Mouse (Mus musculus) embryo, embryonic 10.5 days (tissue): Measurements from ENCODE around the gene M1ap.

ENCODE experiments used
- DNase-seq: peaks from one replicate; pipeline ENCODE4 v3.0.0-alpha.2; 2015; ENCODE audit warnings: low spot score

Gene M1ap

DNA sequence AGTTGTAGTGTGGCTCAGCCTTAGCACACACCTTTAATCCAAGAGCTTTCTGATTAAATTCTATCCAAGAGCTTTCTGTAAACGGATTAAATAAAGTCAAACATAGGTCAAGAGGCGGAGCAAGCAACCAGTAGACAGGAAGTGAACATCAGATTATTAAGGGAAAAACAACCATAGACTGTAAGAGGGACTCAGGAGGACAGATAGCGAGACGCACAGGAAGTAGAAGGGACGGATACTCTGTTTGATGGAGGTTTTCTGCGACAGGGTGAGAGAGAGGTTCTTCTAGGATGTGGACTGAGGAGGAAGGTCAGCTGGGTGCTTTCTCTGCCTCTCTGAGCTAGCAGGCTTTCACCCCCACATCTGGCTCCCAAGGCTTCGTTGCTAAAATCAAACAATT lies 63.3 kb downstream of the M1ap start:
- DNase-seq: no peak

DNA sequence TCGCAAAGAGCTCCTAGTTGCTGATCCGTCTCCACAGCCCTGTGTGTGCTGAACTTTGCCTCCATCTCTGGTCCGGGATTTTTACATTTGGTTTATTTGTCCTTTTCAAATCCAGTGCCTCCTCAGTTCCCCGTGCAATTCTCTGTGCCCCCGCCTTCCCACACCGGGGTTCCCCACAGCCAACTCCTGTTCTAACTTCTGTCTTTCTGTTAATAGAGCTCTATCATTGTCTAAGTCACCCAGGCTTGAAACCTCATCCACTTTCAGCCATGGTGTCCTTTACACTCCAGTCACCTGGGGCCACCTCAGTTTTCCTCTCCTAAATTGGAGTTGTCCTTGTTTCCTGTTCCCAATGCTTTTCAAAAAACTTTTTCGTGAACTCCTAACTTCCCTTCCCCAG lies 64.6 kb downstream of the M1ap start:
- DNase-seq: no peak

DNA sequence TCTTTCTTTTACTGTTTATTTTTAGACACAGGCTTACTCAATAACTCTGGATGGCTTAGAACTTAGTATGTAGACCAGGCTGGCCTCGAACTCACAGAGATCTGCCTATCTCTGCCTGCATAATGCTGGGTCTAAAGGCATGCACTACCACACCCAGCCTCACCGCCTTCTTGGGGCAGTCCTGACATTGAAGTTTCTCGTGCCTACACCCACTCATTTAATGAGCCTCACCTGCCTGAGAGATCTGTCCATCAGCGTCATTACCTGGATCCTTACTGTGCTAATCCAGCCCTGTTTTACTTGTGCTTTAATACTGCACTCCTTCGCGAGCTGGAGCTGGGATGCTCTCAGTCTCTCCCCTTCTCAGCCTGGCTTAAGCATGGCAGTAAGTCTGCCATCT lies 65.1 kb downstream of the M1ap start:
- DNase-seq: no peak

DNA sequence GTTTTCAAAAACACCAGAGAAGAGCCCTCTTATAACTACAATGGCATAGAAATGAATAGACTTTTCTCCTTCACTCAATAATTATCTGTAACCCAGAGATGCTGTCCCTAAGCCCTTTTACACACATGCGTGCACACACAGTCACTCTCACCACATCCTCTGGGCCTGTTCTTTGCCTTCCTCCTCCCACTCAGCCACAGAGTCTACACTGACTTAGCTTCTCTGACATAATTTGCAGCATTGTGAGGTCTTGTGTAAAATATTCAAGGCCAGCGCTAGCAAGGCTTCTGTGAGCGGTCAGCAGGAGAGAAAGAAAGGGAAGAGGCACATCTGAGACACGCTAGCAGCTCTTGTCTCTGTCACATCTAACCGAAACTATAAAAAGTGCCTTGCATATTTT lies 66.7 kb downstream of the M1ap start:
- DNase-seq: no peak

DNA sequence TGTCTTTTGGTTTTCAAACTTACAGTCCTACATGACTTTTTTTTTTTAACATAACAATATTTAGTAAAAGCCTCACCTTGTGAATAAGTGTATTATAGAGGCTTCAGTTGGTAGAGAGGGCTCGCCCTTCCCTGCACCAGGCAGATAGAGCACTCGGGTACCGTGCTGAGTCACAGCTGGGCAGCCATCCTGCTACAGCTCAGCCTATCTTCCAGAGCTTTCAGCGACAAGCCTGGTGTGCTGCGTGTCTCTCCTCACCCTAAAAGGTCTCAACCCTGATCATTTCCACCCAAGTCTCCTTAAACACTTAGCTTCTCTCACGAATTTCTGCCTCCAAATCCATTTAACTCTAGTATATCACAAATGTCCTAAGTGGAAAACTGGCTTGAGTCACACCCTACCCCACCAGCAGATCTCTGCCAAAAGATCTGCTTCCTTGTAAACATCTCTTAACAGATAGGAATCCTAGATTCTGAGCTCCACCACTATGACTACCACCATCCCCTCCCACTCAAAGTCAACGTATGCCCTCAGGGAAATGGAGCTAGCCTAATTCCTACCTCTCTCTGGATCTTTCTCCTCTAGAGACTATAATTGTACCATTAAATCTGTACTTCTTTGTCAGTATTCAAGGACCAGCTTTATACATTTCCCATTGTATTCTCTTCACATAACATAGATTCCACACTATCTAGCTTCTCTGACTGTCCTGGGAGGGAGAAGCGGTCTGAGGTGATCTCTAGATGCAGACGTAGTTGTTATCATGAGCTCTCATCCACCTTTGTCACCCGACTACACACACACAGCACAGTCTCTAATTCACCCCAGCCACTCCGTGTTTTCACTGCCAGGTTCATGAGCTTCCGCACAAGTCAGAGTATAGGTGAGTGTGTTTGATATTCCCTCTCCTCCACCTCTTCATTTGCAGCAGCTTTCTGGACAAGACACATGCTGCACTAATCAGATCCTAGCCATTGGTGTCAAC lies 68.1 kb downstream of the M1ap start:
- DNase-seq: no peak

DNA sequence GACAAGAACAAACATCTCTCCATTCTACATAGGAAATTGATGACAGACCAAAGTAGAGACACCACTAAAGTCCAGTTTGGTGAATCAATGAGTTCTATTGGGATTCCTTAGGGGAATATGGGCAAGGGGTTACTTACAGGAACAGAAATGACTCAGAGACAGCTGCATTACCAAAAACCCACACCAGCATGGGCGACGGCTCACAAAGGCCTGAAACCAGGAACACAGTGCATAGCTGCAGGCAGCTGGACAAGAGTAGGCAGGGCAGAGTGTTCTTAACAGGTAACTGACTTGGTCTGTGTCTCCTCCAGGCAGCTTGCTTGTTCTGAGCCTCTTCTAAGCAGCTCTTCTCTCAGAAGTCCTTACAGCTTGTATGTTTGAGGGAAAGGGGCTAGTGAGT lies 69.0 kb downstream of the M1ap start:
- DNase-seq: no peak

DNA sequence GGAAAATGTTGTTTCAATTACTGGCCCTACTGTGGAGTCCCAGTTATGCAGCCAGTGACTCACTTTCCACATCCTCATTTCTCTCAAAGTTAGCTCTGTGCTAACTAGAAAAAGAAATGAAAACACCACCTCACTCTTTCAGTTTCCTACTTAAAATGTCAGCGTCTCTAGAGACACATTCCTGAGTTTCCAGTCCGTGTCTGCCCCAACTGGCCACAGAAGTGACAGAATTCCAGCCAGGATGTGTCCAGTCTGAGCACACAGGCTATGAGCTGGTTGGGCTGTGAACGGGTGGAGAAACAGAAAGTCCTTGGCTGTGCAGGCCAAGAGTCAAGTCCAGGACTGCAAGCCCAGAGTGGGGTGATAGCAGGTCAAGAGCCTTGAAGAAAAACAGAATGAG lies 70.5 kb downstream of the M1ap start:
- no peak for DNase-seq

DNA sequence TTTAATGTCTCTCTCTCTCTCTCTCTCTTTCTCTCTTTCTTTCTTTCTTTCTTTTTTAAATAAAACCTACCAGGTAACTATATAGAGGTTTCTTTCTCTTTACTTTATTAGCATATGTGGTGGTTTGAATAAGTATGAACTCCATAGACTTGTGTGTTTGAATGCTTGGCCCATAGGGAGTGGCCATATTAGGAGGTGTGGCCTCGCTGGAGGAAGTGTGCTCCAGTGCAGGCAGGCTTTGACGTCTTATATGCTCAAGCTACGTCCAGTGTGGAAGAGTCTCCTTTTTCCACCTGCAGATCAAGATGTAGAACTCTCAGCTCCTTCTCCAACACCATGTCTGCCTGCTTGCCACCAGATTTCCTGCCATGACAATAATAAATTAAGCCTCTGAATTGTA lies 72.3 kb downstream of the M1ap start:
- DNase-seq: no peak

DNA sequence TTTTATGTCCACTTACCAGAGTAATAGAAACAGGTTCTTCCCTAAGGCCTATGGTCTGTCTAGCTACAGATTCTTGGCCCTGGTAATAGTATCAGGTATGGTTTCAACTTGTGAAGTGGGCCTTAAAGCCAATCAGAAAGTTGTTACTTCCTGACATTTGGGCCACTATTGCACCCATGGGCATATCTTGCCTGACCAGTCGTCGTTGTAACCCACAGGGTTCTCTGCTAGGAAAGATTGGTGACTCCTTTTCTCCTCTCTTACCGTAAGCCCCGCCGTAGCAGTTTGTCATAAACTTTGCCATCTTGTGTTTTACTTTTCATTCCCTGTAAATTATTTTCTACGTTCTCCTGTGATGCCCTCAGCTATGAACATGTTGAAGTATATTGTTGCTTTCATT lies 73.4 kb downstream of the M1ap start:
- DNase-seq: no peak

DNA sequence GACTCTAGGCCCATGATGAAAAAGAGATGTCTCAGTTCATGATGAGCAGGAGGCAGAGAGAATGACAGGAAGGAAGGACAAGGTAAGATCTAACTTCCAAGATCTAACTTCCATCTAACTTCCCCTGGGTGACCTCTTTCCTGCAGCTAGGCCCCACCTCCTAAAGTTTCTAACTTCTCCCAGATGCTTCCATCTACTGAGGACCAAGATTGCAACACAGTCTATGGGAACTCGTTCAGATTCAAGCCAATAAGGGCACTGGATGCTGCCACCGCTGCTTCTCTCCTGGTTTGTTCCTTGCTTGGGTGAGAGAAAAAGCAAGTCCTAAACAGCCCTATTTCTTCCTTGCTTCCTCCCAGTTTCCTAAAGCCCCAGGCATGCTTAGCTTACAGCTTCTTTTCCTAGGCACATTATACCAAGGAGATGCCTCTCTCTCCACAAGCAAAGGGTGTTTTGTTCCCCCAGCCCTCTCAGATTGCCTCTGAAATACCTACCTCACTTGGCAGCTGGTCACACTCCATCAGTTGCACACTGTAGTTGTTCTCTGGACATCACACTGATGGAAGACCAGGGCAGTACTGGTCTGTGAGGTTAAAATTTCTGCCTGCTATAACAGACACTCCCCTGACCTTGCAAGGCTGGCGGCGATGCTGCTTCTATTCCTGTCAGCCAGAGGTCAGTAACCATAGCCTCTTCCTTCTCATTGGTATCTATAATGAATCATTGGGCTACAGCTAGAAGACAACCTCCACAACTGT lies 74.3 kb downstream of the M1ap start:
- no peak for DNase-seq

DNA sequence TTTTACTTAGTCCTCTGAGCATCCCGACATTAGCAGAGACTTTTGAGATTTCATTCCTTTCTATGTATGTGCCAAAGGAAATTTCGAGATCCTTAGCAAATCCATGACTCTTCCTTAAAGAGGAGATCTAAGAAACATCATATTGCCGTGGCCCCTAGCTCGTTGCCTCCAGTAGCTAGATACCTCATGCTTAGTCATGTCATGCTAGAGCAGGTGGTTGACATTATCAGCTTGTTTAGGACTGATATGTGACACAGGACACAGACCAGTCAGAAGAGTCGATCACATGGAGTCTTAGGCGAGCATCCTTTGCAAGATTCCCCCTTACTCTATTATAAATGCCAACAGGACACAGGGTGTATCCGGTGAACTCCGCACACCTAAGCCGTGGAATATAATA lies 76.3 kb downstream of the M1ap start:
- no peak for DNase-seq

DNA sequence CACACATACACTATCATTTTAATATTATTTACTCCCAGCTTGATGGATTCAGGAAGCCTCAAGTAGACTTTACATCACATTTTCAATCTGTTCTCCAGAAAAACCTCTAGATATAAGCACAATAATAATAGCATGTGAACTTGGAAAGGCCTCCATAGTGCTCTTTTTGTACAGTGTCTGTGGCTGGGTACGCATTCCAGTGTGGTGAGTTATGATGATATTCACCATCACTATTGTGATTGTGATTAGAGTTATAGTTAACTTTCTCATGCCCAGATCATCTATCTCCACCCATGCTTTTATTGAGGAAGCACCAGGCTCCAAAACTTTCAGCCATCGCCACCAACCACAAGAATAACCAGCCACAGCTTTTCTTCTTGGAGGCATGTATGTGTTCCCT lies 77.1 kb downstream of the M1ap start:
- DNase-seq: no peak

DNA sequence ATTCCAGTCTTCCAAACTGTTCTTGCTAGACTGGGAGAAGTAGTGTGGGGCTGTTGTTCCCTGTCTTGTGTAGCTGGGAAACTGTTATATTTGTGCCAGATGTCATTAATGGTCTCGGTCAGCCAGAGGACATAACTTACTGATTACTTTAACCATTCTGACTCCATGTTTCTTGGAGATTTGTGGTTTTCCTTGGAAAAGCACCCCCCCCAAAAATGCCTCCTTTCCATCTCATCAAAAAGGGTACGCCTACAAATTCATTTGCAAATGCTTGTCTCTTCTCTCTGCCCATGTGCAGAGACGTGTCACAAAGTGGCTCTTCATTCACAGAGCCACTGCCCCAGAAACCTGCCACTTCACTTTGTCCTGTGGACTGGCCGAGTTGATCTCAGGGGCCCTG lies 77.7 kb downstream of the M1ap start:
- no peak for DNase-seq

DNA sequence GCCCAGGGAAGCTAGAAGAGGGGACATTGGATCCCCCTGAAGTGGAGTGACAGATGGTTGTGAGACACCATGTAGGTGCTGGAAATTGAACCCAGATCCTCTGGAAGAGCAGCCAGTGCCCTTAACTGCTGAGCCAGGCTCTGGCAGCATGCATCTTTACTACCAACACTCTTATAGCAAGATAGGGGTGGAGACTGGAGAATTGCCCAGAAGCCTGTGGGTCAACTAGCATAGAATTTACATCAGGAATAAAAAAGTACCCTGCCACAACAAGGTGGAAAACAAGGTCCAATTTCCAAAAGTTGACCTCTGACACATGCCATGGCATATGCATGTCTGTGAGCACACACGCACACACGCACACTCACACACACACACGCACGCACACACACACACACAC lies 78.5 kb downstream of the M1ap start:
- no peak for DNase-seq

DNA sequence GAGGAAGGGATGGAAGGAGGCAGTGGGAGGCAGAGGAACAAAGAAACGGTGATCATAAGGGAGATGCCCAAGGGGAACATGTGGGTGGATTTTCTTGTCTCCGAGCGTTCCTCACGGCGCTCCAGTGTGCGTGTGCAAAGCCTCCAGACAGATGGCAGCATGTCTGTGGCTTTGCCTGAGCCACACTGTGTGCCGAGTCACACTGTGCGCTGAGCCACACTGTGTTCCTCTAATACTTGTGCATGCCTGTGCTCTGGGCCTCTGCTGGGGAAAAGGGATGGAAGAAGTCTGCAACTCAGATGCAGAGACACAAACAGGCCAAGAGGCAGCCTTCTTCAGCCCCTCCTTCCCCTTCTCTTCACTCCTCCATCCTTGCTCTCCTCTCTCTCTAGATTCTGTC lies 80.6 kb downstream of the M1ap start:
- DNase-seq: no peak

DNA sequence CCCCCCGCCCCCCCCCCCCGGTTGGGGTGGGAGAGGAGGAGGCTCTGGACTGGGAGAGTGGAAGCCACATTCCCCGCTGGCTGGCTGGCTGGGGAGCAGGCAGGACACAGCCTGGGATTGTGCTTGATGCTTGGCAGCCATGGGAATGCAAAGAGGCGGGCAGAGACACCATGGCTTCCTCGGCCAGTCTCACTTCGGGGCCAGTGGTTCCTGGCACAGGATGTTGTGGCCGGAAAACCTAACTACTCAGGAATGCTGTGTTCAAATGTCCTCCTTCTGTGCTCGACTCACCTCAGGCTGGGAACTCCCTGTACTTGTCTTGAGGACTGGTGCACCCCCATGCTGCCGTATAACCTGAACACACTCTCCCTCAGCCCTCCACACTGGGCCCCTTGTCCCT lies 81.0 kb downstream of the M1ap start:
- no peak for DNase-seq

DNA sequence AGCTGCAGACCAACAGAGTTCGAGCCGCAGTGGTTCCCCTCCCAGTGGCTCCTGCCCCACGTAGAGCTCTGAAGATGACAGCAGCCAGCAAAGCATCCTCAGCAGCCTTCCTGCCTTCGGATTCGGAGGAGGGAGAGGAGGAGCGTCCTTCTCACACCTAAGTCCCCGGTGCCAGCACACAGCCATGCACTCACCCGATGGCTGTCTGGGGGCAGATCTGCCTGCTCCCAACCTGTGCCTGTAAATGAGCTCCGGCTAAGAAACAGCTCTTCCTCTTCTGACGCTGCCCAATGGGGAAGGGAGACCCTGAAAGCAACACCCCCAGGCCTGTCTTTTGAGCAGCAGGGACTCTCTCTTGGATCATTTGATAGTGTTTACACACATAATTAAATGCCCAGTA lies 83.1 kb downstream of the M1ap start:
- no peak for DNase-seq

DNA sequence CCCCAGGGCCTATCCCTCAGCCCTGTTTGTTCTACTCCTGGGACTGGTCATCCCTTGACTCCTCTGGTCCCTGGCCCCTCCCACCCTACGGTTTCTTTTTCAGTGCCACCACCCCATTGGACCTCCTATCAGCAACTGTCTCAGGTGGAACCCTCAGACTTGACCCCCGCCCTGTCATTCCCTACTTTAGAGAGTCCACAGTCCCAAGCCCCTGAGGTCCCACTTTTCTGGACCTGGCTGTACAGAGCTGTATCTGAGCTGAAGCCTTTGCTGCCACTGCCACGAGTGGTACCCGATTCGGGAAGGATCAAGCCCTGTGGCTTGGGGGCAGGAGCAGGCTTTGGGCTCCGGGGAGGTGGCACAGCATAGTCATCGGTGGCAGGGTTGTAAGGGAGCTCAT lies 84.4 kb downstream of the M1ap start:
- DNase-seq: no peak

DNA sequence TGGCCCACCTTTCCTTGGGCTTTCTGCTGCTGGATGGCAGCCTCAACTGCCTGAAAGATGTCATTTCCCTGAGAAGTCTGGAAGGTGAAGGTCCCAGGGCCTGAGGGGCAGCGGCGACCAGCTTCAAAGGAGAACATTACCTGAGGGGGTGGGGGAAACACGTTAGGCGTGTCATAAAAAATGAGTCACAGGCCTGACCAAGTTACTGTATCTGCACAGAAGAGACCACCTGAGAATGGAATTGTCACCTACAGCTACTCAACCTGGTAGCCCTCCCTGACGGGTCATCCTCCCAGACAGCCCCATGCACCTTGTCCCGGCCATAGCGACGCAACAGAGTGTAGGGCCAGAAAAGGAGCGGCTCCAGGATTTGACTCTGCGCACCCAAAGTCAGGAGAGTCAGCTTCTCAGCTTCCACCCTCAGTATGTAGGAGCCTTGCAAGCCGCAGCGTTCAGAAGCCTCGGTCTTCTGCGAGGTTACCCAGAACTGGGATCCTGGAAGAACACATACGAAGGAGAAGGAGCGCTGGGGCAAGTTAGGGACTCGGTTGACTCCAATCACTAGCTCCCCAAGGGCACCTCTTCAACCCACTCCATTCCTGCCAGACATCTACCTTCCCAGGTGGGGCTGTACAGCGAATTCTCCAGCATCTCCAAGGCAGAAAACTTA lies 85.4 kb downstream of the M1ap start:
- DNase-seq: no peak

DNA sequence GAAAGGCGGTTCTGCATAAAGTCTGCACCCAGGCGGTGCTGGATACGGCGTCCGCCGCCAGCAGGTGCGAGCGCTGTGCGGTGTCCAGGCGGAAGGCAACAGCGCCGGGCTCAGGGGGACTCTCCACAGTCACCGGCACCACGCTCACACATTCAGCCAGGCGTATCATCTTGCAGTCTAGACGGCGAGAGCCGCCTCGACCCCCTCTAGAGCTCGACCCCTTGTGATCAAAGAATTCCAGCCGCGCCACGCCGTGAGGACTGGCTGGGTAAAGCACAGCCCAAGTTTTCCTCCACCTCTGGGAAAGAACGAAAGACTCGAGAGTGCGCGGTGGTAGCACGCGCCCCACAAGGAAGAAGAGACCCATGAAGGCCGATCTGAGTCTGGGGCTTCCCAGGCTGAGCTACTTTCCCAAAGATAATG lies 86.1 kb downstream of the M1ap start:
- DNase-seq: peak; percentile 80

DNA sequence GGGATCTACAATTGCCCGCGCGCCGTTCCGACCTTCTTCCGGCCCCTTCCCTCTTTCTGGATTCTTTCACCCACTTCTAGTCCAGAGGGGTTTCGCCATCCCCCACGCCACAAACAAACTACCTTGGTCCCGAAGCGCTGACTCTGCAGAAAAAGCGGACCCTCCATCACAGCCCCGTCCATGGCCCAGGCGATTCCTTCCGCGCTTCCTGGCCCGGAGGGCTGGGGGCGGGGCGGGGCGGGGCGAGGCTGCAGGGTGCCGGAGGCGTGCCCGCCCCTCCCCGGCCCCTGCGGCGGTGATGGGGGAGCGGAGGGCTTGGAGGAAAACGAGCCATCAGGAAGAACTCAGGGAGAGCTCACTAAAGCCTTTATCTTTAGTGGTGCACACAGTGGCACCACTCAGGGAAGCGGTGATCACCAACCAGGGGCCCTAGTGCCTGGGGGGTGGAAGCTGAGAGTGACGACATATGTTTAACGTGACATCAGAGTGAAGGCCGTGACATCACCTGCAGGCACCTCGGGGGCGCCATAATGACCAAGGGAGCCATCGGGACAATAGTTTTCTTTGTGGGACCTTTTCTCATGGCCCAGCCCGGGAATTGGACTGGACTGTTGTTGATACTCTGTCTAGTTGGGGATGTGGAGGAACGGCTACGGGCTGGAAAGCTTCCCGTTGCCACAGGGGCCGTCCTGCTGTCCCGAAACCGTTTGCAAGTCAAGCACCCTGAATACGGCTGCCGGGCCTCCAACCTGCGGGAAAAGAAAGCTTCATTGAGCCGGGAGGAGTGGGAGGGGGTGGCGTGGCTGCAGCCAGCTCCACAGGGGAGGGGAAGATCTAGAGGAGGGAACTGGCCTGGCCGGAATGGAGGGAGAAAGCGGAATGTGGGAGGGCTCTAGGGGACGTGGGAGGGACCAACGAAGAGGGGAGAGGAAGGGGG lies 86.8 kb downstream of the M1ap start, which contains the start of the genes Dok1 and Loxl3:
Dok1 (minus strand) TSS at position 223 of the 937 bp plus-strand sequence.
Loxl3 (plus strand) TSS at position 925 of the 937 bp plus-strand sequence.
- peak; percentile 85 for DNase-seq
